Mouse (Mus musculus): ENCODE measurements around the gene Gm4884. TPM values are rescaled to one million over a fixed set of nuclear protein-coding genes. Genes with fewer than 3 reads are reported as not detected.
"Not testable (repeated sequence)": the region's sequence is repeated elsewhere in the genome, so short reads cannot be mapped to it uniquely, and the experiment has no call there.

The Gm4884 gene
- not detected in 2 replicates for polyA plus RNA-seq (2016; fragmentation: Nextera tagmentation; extraction: Ambion mirVana)

- H3K4me1 ChIP-seq (replicated peaks); H3K36me3 ChIP-seq; H3K4me3 ChIP-seq; H3K4me2 ChIP-seq; H3K9me3 ChIP-seq (replicated peaks); H3K27ac ChIP-seq (ENCODE audit: poor library complexity, severe bottlenecking); H3K9ac ChIP-seq; H3K27me3 ChIP-seq (replicated peaks); ATAC-seq (ENCODE audit: insufficient number of reproducible peaks, low FRiP score): not testable (repeated sequence)
- WGBS: 76% methylated on average over 1 of the region's 1 CpGs
Observed at GRCm38 (mm10) chr7:41032419-41032818, at the start of gene Gm4884. Gm4884 (plus strand) TSS chr7:41032719.

- Histone ChIP-seq H3K4me1 (replicated peaks) (no peaks in the 10 kb centered on the region), H3K4me3 (no peak within 1 kb of the TSS), H3K36me3 (no peaks in the 10 kb centered on the region), H3K27ac (ENCODE audit: poor library complexity, severe bottlenecking) (no peak within 1 kb of the TSS), H3K9ac (no peak within 1 kb of the TSS), H3K27me3 (replicated peaks) (no peaks in the 10 kb centered on the region), H3K4me2 (no peak within 1 kb of the TSS), H3K9me3 (replicated peaks) (peaks cover 11% of the 10 kb centered on the region; the same call in 1 of the 2 replicates)
- 67% methylated on average over 1 of the region's 1 CpGs for WGBS
- ATAC-seq (ENCODE audit: insufficient number of reproducible peaks, low FRiP score): no peak
Observed at GRCm38 (mm10) chr7:40987243-40987642, 45.3 kb upstream of the Gm4884 start, which contains the start of gene 4930433I11Rik. 4930433I11Rik (plus strand) TSS chr7:40987543.

GRCm38 (mm10) chr7:41044058-41044457, 11.5 kb downstream of the Gm4884 start:
- not testable (repeated sequence) for H3K4me3 ChIP-seq; ATAC-seq (ENCODE audit: insufficient number of reproducible peaks, low FRiP score); H3K27ac ChIP-seq (ENCODE audit: poor library complexity, severe bottlenecking); H3K4me1 ChIP-seq (replicated peaks); H3K27me3 ChIP-seq (replicated peaks); H3K36me3 ChIP-seq; H3K9ac ChIP-seq; H3K4me2 ChIP-seq
- WGBS: 63% methylated on average over 3 of the region's 3 CpGs
- H3K9me3 ChIP-seq (replicated peaks): peaks cover 17% of the 10 kb centered on the region

Other genes with a start within 250 kb of the Gm4884 start
- 0.35 and 0.42 TPM in 2 replicates for gene Vstm2b, start 134.4 kb upstream of the Gm4884 start, polyA plus RNA-seq (2016; fragmentation: Nextera tagmentation; extraction: Ambion mirVana)
- gene 4930433I11Rik, start 45.2 kb upstream of the Gm4884 start, polyA plus RNA-seq (2016; fragmentation: Nextera tagmentation; extraction: Ambion mirVana): not detected in 2 replicates
- gene Gm5592, start 121.1 kb downstream of the Gm4884 start, polyA plus RNA-seq (2016; fragmentation: Nextera tagmentation; extraction: Ambion mirVana): not detected in 2 replicates